ENCODE assay signal across 27 mouse cellular contexts in genomic region chr19:21189216-21189615, GRCm38 (mm10).
DNase-seq lines count a peak whose midpoint lies in the region; ATAC-seq and TF ChIP-seq lines count a peak whose summit lies in the region.
"Had no signal": no experiment of that assay in that cellular context is flagged by ENCODE, and none has a peak within 500 bp of the region (broad histone marks: within the 10 kb centered on the region; RNA-seq: fewer than 3 reads in every experiment).

No protein-coding gene starts in this region.

- no peaks in the 10 kb centered on the region for H3K4me1 ChIP-seq in midbrain, embryonic 11.5 days (ENCODE audit: control insufficient read depth, insufficient read depth, low read length)
- H3K4me1 ChIP-seq in midbrain, embryonic 14.5 days (ENCODE audit: control insufficient read depth, insufficient read depth, low read length): no peaks in the 10 kb centered on the region
- no peaks in the 10 kb centered on the region for H3K4me1 ChIP-seq in MEL (ENCODE audit: control insufficient read depth in 1 of 2, insufficient read depth in 2 of 2, low read length in 2 of 2)
- H3K4me1 ChIP-seq: embryonic facial prominence, embryonic 13.5 days; embryonic facial prominence, embryonic 15.5 days; forebrain, embryonic 10.5 days; forebrain, embryonic 12.5 days had no signal

- intact Hi-C loops in gastrocnemius, adult 2 months (cut with DNase I): no loop called here

- no peak for TF ChIP-seq CTCF in MEL (IDR thresholded peaks at IDR 0.05 in 2 of 3, conservative IDR thresholded peaks at IDR 0.05 in 1 of 3; ENCODE audit: control insufficient read depth in 1 of 3, insufficient read depth in 1 of 3, low read depth in 2 of 3, low read length in 3 of 3, poor library complexity in 1 of 3, severe bottlenecking in 1 of 3)
- no peak for TF ChIP-seq CTCF in gastrocnemius, adult 2 months (IDR thresholded peaks at IDR 0.05)

- no peak for TF ChIP-seq EP300 in MEL (IDR thresholded peaks at IDR 0.05; ENCODE audit: low read depth in 1 of 2, low read length in 2 of 2)

- TF ChIP-seq RAD21 in MEL (IDR thresholded peaks at IDR 0.05; ENCODE audit: low read depth, low read length): no peak

- H3K9ac ChIP-seq in midbrain, embryonic 11.5 days (ENCODE audit: low read length): no peak overlapping the region
- H3K9ac ChIP-seq in midbrain, embryonic 14.5 days (replicated peaks; ENCODE audit: low read length): no peak overlapping the region
- no peak overlapping the region for H3K9ac ChIP-seq in MEL (ENCODE audit: control insufficient read depth, low read depth, low read length, poor library complexity, severe bottlenecking)
- H3K9ac ChIP-seq: embryonic facial prominence, embryonic 13.5 days; embryonic facial prominence, embryonic 15.5 days; forebrain, embryonic 12.5 days had no signal

- H3K4me2 ChIP-seq in midbrain, embryonic 11.5 days: no peak overlapping the region
- H3K4me2 ChIP-seq in midbrain, embryonic 14.5 days (ENCODE audit: low read length): no peak overlapping the region
- H3K4me2 ChIP-seq: embryonic facial prominence, embryonic 13.5 days; embryonic facial prominence, embryonic 15.5 days; forebrain, embryonic 12.5 days had no signal

- ATAC-seq in midbrain, embryonic 11.5 days (ENCODE audit: low FRiP score): no peak
- ATAC-seq in midbrain, embryonic 14.5 days (ENCODE audit: low FRiP score, low TSS enrichment): no peak
- peak; percentile 68; the same call in 1 of the 2 replicates for ATAC-seq in common myeloid progenitor, adult 5-6 weeks (replicated peaks; ENCODE audit: low read depth, poor library complexity, severe bottlenecking)
- ATAC-seq: CD4-positive, CD25-positive, alpha-beta regulatory T cell, adult 4 months; forebrain, embryonic 14.5 days; forebrain, embryonic 16.5 days had no signal

- no peaks in the 10 kb centered on the region for H3K9me3 ChIP-seq in midbrain, embryonic 11.5 days (ENCODE audit: control insufficient read depth, low read length)
- no peaks in the 10 kb centered on the region for H3K9me3 ChIP-seq in midbrain, embryonic 14.5 days (ENCODE audit: control insufficient read depth, low read length)
- no peaks in the 10 kb centered on the region for H3K9me3 ChIP-seq in MEL (replicated peaks; ENCODE audit: insufficient read depth, low read length)
- H3K9me3 ChIP-seq: embryonic facial prominence, embryonic 13.5 days; embryonic facial prominence, embryonic 15.5 days; forebrain, embryonic 10.5 days; forebrain, embryonic 12.5 days; G1E had no signal

- no peaks in the 10 kb centered on the region for H3K79me2 ChIP-seq in MEL (ENCODE audit: control insufficient read depth, insufficient read depth, low read length, poor library complexity)

- no peak overlapping the region for H3K27ac ChIP-seq in midbrain, embryonic 11.5 days (ENCODE audit: low read depth, low read length)
- no peak overlapping the region for H3K27ac ChIP-seq in midbrain, embryonic 14.5 days (replicated peaks; ENCODE audit: low read depth, low read length)
- H3K27ac ChIP-seq in MEL (ENCODE audit: control insufficient read depth, low read depth, low read length): no peak overlapping the region
- H3K27ac ChIP-seq in gastrocnemius, adult 2 months: no peak overlapping the region
- H3K27ac ChIP-seq: embryonic facial prominence, embryonic 13.5 days; embryonic facial prominence, embryonic 15.5 days; forebrain, embryonic 10.5 days; forebrain, embryonic 12.5 days had no signal

- no peak for TF ChIP-seq POLR2A in MEL (IDR thresholded peaks at IDR 0.05; ENCODE audit: control insufficient read depth in 1 of 2, insufficient read depth in 1 of 2, low read depth in 1 of 2, low read length in 2 of 2, poor library complexity in 1 of 2)

- DNase-seq in midbrain, embryonic 11.5 days (ENCODE audit: low spot score, missing footprints): peak; percentile 44
- no peak for DNase-seq in midbrain, embryonic 14.5 days
- DNase-seq in MEL (ENCODE audit: low read depth, low spot score): peak; percentile 4
- no peak for DNase-seq in spleen, adult 18-20 months
- no peak for DNase-seq in frontal cortex, postnatal 14 days (ENCODE audit: low spot score in 2 of 2)
- DNase-seq in gastrocnemius, adult 2 months: no peak
- DNase-seq: adrenal gland, adult 2 months; adrenal gland, postnatal 10 days; adrenal gland, postnatal 25 days; B cell, adult 2 months; cerebellum, adult 11-12 months; cerebellum, adult 2 months; cerebellum, adult 9-10 months; cerebellum, postnatal 10 days; cerebellum, postnatal 25 days; embryo, embryonic 11 days had no signal

- 71% methylated on average over 4 of the region's 4 CpGs for WGBS in midbrain, embryonic 11.5 days
- 82% methylated on average over 4 of the region's 4 CpGs for WGBS in midbrain, embryonic 14.5 days

- H3K4me3 ChIP-seq in midbrain, embryonic 11.5 days (ENCODE audit: low read depth, low read length): no peak overlapping the region
- H3K4me3 ChIP-seq in midbrain, embryonic 14.5 days (replicated peaks; ENCODE audit: low read depth, low read length): no peak overlapping the region
- H3K4me3 ChIP-seq in MEL (ENCODE audit: control insufficient read depth in 1 of 2, insufficient read depth in 1 of 2, low read depth in 2 of 2, low read length in 2 of 2): no peak overlapping the region
- no peak overlapping the region for H3K4me3 ChIP-seq in gastrocnemius, adult 2 months
- H3K4me3 ChIP-seq: embryonic facial prominence, embryonic 13.5 days; embryonic facial prominence, embryonic 15.5 days; erythroblast, embryonic 14.5 days; forebrain, embryonic 10.5 days; forebrain, embryonic 12.5 days had no signal

- no peaks in the 10 kb centered on the region for H3K27me3 ChIP-seq in midbrain, embryonic 11.5 days (ENCODE audit: control insufficient read depth, insufficient read depth, low read length)
- H3K27me3 ChIP-seq in midbrain, embryonic 14.5 days (ENCODE audit: control insufficient read depth, insufficient read depth, low read length): no peaks in the 10 kb centered on the region
- no peaks in the 10 kb centered on the region for H3K27me3 ChIP-seq in MEL (ENCODE audit: control insufficient read depth in 1 of 2, insufficient read depth in 2 of 2, low read length in 2 of 2)
- H3K27me3 ChIP-seq: CH12.LX; embryonic facial prominence, embryonic 13.5 days; embryonic facial prominence, embryonic 15.5 days; forebrain, embryonic 12.5 days had no signal

- H3K36me3 ChIP-seq in midbrain, embryonic 11.5 days (ENCODE audit: control insufficient read depth, insufficient read depth, low read length): no peaks in the 10 kb centered on the region
- no peaks in the 10 kb centered on the region for H3K36me3 ChIP-seq in midbrain, embryonic 14.5 days (ENCODE audit: control insufficient read depth, insufficient read depth, low read length)
- no peaks in the 10 kb centered on the region for H3K36me3 ChIP-seq in MEL (ENCODE audit: control insufficient read depth in 1 of 2, insufficient read depth in 2 of 2, low read length in 2 of 2)
- H3K36me3 ChIP-seq: embryonic facial prominence, embryonic 13.5 days; embryonic facial prominence, embryonic 15.5 days; forebrain, embryonic 10.5 days; forebrain, embryonic 12.5 days; G1E had no signal

TF ChIP-seq in MEL, 35 proteins besides CTCF, POLR2A, EP300 and RAD21:
- TF ChIP-seq BHLHE40 (IDR thresholded peaks at IDR 0.05; ENCODE audit: borderline replicate concordance, low read depth, low read length) (no peak), E2F4 (IDR thresholded peaks at IDR 0.05; ENCODE audit: borderline replicate concordance, low read depth, low read length) (no peak), TBP (IDR thresholded peaks at IDR 0.05; ENCODE audit: low read depth, low read length) (no peak), ETS1 (IDR thresholded peaks at IDR 0.05; ENCODE audit: low read depth, low read length) (no peak), MAX (IDR thresholded peaks at IDR 0.05; ENCODE audit: low read length) (no peak), POLR2AphosphoS2 (IDR thresholded peaks at IDR 0.05; ENCODE audit: low read length) (no peak), GABPA (IDR thresholded peaks at IDR 0.05; ENCODE audit: low read depth, low read length) (no peak), USF1 (IDR thresholded peaks at IDR 0.05; ENCODE audit: low read depth, low read length) (no peak)

Comparison
In these comparisons a context has a peak if more than half of its experiments do, and no peak if none do; other contexts are left out.
1. DNase-seq: peak in midbrain, embryonic 11.5 days (single experiment) and MEL (single experiment); none in midbrain, embryonic 14.5 days (single experiment), spleen, adult 18-20 months (0 of 2), frontal cortex, postnatal 14 days (0 of 2) and gastrocnemius, adult 2 months (single experiment).